Mouse (Mus musculus): ENCODE measurements around the gene Klk1b9. TPM values are rescaled to one million over a fixed set of nuclear protein-coding genes. Genes with fewer than 3 reads are reported as not detected.
"Not testable (repeated sequence)": the region's sequence is repeated elsewhere in the genome, so short reads cannot be mapped to it uniquely, and the experiment has no call there.

The Klk1b9 gene
- polyA plus RNA-seq (2015; fragmentation: Nextera tagmentation; extraction: Ambion mirVana), result not detected in 2 replicates

DNA sequence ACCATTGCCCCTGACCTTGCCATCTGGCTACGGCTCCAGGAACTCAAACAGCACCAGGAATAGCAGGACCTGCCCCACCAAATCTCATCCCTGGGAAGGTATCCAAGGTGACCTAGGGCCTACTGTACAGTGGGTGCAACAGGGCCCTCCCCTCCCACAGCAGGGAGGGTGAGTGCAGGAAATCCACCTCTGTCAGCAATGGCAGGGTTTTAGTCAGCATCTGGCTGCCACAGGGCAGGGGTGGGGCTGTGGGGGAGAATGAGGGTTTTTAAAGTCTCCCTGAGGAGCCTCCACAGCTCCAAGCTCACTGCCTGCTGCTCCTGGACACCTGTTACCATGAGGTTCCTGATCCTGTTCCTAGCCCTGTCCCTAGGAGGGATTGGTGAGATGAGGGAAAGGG is at the start of gene Klk1b9:
Gene Klk1b9 (plus strand): TSS at position 301 of the 400 bp plus-strand sequence.
- not testable (repeated sequence) for H3K9me3 ChIP-seq; H3K4me1 ChIP-seq (replicated peaks); H3K27ac ChIP-seq; H3K9ac ChIP-seq; H3K4me2 ChIP-seq; H3K36me3 ChIP-seq; H3K4me3 ChIP-seq; ATAC-seq (ENCODE audit: low FRiP score); H3K27me3 ChIP-seq
- 85% methylated on average over 1 of the region's 1 CpGs for WGBS

DNA sequence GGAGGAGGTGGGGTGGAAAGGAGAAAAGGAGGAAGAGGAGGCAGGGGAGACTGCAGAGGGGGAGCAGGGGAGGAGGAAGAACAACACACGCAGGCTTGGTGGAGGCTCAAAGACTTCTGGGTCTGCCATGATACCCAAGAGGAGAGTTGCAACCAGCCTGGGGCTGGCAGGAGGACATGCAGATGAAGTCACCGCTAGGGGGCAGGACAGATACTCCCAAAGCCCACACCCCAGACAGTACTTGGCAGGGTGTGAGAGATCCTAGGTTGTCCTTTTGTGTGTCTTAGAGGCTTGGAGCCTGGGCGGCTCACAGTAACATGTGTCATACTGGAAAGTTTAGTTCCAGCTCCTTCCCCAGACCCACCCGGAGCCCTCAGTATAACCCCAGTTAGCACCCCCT is 47.3 kb upstream of the Klk1b9 start:
- Histone ChIP-seq H3K27ac (no peak overlapping the region), H3K9me3 (no peaks in the 10 kb centered on the region), H3K9ac (no peak overlapping the region), H3K4me1 (replicated peaks) (no peaks in the 10 kb centered on the region), H3K36me3 (no peaks in the 10 kb centered on the region), H3K4me3 (no peak overlapping the region), H3K4me2 (no peak overlapping the region), H3K27me3 (no peaks in the 10 kb centered on the region)
- ATAC-seq (ENCODE audit: low FRiP score), result no peak
- 43% methylated on average over 4 of the region's 4 CpGs for WGBS

DNA sequence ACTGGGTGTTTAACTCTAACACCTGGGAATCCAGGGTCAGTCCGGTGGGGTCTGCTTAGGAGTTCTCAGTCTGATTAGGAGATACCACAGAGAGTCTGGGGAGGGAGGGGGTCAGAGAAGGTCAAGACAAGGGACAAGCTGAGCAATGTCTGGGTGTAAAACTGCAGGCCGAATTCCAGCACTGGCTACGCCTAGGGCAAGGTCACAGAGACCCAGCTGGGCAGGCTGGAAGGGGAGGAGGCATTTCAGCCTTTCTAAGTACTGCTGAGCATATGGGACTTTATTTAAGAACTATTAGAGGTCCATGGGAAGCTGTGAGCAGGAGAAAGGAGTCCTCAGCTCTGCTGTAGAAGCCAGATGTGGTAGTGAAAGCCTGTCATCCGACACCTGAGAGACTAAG is 43.5 kb upstream of the Klk1b9 start:
- no peaks in the 10 kb centered on the region for H3K4me1 ChIP-seq (replicated peaks)
- WGBS, result 67% methylated on average over 4 of the region's 4 CpGs
- no peaks in the 10 kb centered on the region for H3K9me3 ChIP-seq
- H3K4me3 ChIP-seq, result no peak overlapping the region
- no peak for ATAC-seq (ENCODE audit: low FRiP score)
- no peaks in the 10 kb centered on the region for H3K27me3 ChIP-seq
- H3K9ac ChIP-seq, result no peak overlapping the region
- no peak overlapping the region for H3K4me2 ChIP-seq
- H3K27ac ChIP-seq, result no peak overlapping the region
- no peaks in the 10 kb centered on the region for H3K36me3 ChIP-seq

DNA sequence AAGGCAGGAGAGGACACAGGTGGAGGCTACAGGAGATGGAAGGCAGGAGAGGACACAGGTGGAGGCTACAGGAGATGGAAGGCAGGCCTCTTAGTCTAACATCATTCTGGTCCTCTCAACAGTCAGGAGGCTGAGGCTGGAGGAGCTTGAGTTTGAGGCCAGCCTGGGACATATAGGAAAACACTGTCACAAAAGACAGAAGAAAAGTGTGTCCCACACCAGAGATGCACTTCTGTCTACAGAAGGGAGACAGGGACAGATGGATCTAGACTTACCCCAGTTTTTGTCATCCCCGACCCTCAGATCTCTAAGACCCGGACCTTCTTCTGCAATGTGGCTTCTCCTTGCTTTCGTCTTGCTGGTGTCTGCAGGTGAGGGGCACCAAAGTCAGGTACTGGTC is 42.4 kb upstream of the Klk1b9 start, which contains the start of gene Klk15:
Gene Klk15 (plus strand): TSS at position 301 of the 400 bp plus-strand sequence.
- Histone ChIP-seq H3K36me3 (no peaks in the 10 kb centered on the region), H3K9me3 (no peaks in the 10 kb centered on the region), H3K4me2 (no peak within 1 kb of the TSS), H3K9ac (no peak within 1 kb of the TSS), H3K27me3 (no peaks in the 10 kb centered on the region), H3K4me3 (no peak within 1 kb of the TSS), H3K4me1 (replicated peaks) (no peaks in the 10 kb centered on the region), H3K27ac (no peak within 1 kb of the TSS)
- 94% methylated on average over 3 of the region's 3 CpGs for WGBS
- no peak for ATAC-seq (ENCODE audit: low FRiP score)

DNA sequence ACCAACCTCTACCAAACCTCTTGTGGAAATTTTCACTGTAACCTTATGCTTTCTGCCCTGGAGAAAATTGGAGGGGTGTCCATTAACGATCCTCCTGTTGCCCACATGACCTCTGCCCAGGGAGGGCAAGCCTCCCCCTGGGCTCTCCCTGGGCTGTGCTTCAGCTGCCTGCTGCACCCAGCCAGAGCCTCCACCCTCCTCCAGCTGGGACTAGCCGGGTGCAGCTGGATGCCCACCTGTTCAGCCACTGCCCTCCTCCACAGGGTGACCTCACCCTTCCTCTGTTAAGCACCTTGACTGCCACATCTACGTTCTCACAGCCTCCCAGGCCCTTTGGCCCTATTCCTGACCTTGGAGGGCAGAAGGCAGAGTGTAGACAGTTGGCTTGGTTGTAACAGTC is 41.1 kb upstream of the Klk1b9 start:
- 70% methylated on average over 3 of the region's 3 CpGs for WGBS
- H3K27me3 ChIP-seq, result no peaks in the 10 kb centered on the region
- H3K36me3 ChIP-seq, result no peaks in the 10 kb centered on the region
- H3K4me1 ChIP-seq (replicated peaks), result no peaks in the 10 kb centered on the region
- no peak for ATAC-seq (ENCODE audit: low FRiP score)
- no peak overlapping the region for H3K9ac ChIP-seq
- H3K4me2 ChIP-seq, result no peak overlapping the region
- H3K9me3 ChIP-seq, result no peaks in the 10 kb centered on the region
- no peak overlapping the region for H3K27ac ChIP-seq
- no peak overlapping the region for H3K4me3 ChIP-seq

DNA sequence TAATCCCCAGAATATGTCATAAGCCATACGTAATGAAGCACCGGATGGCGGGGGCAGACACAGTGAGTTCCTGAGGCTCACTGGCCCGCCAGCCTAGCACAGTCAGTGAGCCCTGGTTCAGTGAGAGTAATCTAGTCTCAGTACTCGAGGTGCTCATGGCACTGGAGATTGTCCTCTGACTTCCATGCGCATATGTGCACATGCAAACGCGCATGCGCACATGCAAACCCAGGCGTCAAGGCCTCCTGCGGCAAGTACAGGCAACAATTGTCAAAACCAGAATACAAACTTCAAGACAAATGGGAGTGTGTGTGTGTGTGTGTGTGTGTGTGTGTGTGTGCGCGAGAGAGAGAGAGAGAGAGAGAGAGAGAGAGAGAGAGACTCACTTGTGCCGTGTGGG is 39.3 kb upstream of the Klk1b9 start:
- H3K4me3 ChIP-seq, result no peak overlapping the region
- no peak overlapping the region for H3K4me2 ChIP-seq
- H3K9ac ChIP-seq, result no peak overlapping the region
- WGBS, result 90% methylated on average over 14 of the region's 14 CpGs
- H3K27me3 ChIP-seq, result no peaks in the 10 kb centered on the region
- no peak for ATAC-seq (ENCODE audit: low FRiP score)
- H3K36me3 ChIP-seq, result no peaks in the 10 kb centered on the region
- H3K4me1 ChIP-seq (replicated peaks), result no peaks in the 10 kb centered on the region
- no peak overlapping the region for H3K27ac ChIP-seq
- H3K9me3 ChIP-seq, result no peaks in the 10 kb centered on the region

DNA sequence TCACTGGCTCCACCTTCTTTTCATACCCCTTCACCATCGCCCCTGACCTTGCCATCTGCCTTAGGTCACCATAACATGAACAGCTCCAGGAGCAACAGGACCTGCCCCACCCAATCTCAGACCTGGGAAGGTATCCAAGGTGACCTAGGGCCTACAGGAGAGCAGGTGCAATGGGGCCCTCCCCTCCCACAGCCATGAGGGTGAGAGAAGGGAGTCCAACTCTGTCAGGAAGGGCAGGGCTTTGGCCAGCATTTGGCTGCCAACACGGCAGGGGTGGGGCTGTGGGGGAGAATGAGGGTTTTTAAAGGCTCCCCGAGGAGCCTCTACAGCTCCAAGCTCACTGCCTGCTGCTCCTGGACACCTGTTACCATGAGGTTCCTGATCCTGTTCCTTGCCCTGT is 33.6 kb upstream of the Klk1b9 start:
- H3K27ac ChIP-seq; ATAC-seq (ENCODE audit: low FRiP score); H3K4me2 ChIP-seq; H3K36me3 ChIP-seq; H3K27me3 ChIP-seq; H3K4me1 ChIP-seq (replicated peaks); H3K4me3 ChIP-seq; H3K9ac ChIP-seq; H3K9me3 ChIP-seq: not testable (repeated sequence)
- 74% methylated on average over 3 of the region's 3 CpGs for WGBS

DNA sequence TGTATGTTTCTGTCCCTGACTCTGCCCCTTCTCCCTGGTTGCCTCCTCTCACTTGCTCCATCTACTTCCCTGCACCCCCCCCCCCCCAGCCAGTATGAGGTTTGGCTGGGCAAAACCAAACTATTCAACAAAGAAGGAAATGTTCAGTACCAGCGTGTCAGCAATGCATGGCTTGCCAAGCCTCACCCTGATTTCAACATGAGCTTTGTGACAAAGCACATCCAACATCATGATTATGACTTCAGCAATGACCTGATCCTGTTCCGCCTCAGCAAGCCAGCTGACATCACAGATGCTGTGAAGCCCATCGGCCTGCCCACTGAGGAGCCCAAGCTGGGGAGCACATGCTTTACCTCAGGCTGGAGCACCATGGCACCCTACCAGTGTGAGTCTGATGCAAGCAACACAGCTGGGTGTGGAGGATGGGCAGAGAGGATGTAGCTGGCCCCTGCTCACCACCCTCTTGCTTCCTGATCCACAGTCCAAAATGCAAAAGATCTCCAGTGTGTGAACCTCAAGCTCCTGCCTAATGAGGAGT is 31.1 kb upstream of the Klk1b9 start:
- no peaks in the 10 kb centered on the region for H3K4me1 ChIP-seq (replicated peaks)
- H3K9me3 ChIP-seq, result no peaks in the 10 kb centered on the region
- no peak overlapping the region for H3K27ac ChIP-seq
- no peak overlapping the region for H3K4me3 ChIP-seq
- ATAC-seq (ENCODE audit: low FRiP score), result no peak
- H3K4me2 ChIP-seq, result no peak overlapping the region
- no peaks in the 10 kb centered on the region for H3K36me3 ChIP-seq
- H3K27me3 ChIP-seq, result no peaks in the 10 kb centered on the region
- no peak overlapping the region for H3K9ac ChIP-seq
- 82% methylated on average over 3 of the region's 3 CpGs for WGBS

DNA sequence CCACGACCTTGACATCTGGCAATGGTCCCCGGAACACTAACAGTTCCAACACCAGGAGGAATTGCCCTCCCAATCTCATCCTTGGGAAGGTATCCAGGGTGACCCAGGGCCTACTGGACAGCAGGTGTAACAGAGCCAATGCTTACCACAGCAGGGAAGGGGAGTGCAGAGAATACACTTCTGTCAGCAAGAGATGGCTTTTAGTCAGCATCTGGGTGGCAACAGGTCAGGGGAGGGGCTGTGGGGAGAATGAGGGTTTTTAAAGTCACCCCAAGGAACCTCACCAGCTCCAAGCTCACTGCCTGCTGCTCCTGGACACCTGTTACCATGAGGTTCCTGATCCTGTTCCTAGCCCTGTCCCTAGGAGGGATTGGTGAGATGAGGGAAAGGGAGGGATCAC is 25.5 kb upstream of the Klk1b9 start, which contains the start of gene Klk1b8:
Gene Klk1b8 (plus strand): TSS at position 301 of the 400 bp plus-strand sequence.
- Histone ChIP-seq H3K4me3 (no peak within 1 kb of the TSS), H3K4me1 (replicated peaks) (no peaks in the 10 kb centered on the region), H3K36me3 (no peaks in the 10 kb centered on the region), H3K27me3 (no peaks in the 10 kb centered on the region), H3K27ac (no peak within 1 kb of the TSS), H3K9ac (no peak within 1 kb of the TSS), H3K9me3 (no peaks in the 10 kb centered on the region), H3K4me2 (no peak within 1 kb of the TSS)
- 84% methylated on average over 2 of the region's 2 CpGs for WGBS
- ATAC-seq (ENCODE audit: low FRiP score), result no peak

DNA sequence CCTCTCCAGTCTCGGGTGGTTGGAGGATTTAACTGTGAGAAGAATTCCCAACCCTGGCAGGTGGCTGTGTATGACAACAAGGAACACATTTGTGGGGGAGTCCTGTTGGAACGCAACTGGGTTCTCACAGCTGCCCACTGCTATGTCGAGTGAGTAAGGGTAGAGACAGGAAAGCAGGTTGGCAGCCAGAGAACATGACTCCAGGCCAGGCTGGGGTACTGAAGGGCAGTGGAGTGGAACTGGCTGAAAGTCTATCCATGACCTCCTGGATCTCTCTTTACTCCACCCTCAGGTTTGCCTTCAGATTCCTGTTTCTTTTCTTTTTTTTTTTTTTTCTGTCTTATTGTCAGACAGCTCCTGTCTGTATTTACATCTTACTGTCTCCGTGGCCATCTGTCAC is 23.2 kb upstream of the Klk1b9 start:
- no peaks in the 10 kb centered on the region for H3K4me1 ChIP-seq (replicated peaks)
- H3K4me2 ChIP-seq, result no peak overlapping the region
- H3K36me3 ChIP-seq, result no peaks in the 10 kb centered on the region
- H3K9ac ChIP-seq, result no peak overlapping the region
- no peaks in the 10 kb centered on the region for H3K27me3 ChIP-seq
- H3K4me3 ChIP-seq, result no peak overlapping the region
- no peak overlapping the region for H3K27ac ChIP-seq
- no peaks in the 10 kb centered on the region for H3K9me3 ChIP-seq
- 70% methylated on average over 4 of the region's 4 CpGs for WGBS
- ATAC-seq (ENCODE audit: low FRiP score), result no peak

DNA sequence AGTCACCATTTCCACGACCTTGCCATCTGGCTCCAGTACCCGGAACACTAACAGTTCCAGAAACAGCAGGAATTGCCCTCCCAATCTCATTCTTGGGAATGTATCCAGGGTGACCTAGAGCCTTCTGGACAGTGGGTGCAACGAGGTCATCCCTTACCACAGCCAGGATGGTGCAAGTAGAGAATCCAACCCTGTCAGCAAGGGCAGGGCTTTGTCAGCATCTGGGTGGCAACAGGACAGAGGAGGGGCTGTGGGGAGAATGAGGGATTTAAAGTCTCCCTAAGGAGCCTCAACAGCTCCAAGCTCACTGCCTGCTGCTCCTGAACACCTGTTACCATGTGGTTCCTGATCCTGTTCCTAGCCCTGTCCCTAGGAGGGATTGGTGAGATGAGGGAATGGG is 9.4 kb upstream of the Klk1b9 start, which contains the start of gene Klk1b1:
Gene Klk1b1 (plus strand): TSS at position 301 of the 400 bp plus-strand sequence.
- Histone ChIP-seq H3K4me1 (replicated peaks) (no peaks in the 10 kb centered on the region), H3K27ac (no peak within 1 kb of the TSS), H3K4me3 (no peak within 1 kb of the TSS), H3K9me3 (no peaks in the 10 kb centered on the region), H3K36me3 (no peaks in the 10 kb centered on the region), H3K4me2 (no peak within 1 kb of the TSS), H3K27me3 (no peaks in the 10 kb centered on the region), H3K9ac (no peak within 1 kb of the TSS)
- WGBS, result 65% methylated on average over 3 of the region's 3 CpGs
- no peak for ATAC-seq (ENCODE audit: low FRiP score)

DNA sequence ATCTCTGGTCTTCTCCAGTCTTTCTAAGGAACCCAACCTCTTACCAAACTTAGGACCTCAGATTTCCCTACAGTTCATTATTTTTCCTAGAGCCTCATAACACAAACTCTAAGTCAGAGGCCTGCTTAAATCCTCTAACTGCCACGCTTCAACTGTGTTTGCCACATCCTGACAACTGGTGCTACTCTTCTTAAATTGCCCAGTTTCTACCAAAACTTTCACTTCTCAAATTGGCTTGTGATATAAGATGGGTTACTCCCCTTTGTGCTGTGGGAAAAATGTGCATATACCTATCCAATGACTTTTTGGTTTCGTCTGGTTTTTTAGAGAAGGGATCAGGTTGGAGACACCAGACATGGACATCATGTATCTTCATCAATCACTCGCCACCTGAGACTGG is 8.8 kb upstream of the Klk1b9 start:
- H3K4me3 ChIP-seq, result no peak overlapping the region
- ATAC-seq (ENCODE audit: low FRiP score), result no peak
- no peak overlapping the region for H3K4me2 ChIP-seq
- H3K27me3 ChIP-seq, result no peaks in the 10 kb centered on the region
- H3K4me1 ChIP-seq (replicated peaks), result no peaks in the 10 kb centered on the region
- no peak overlapping the region for H3K9ac ChIP-seq
- 83% methylated on average over 3 of the region's 3 CpGs for WGBS
- no peaks in the 10 kb centered on the region for H3K36me3 ChIP-seq
- no peaks in the 10 kb centered on the region for H3K9me3 ChIP-seq
- H3K27ac ChIP-seq, result no peak overlapping the region

DNA sequence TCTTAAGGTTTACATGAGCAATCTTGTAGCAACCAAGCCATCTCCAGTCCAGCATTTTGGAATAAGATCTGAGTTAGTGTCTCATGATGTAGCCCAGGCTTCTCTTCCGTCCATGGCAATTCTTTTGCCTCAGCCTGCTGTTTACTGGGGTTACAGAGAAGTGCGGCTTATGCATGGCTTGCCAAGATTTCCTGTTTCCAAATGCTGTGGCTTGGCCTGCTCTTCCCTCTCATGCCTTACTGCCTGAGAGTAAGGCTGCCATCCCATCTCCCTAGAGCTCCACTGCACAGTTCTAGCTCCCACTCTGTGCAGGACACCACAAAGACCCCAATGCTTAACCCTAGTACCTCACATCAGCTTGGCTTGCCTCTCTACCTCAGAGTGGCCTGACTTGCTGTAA is 8.2 kb upstream of the Klk1b9 start:
- WGBS, result 88% methylated on average over 2 of the region's 2 CpGs
- Histone ChIP-seq H3K9ac (no peak overlapping the region), H3K4me2 (no peak overlapping the region), H3K27me3 (no peaks in the 10 kb centered on the region), H3K36me3 (no peaks in the 10 kb centered on the region), H3K9me3 (no peaks in the 10 kb centered on the region), H3K4me1 (replicated peaks) (no peaks in the 10 kb centered on the region), H3K4me3 (no peak overlapping the region), H3K27ac (no peak overlapping the region)
- ATAC-seq (ENCODE audit: low FRiP score), result no peak

All from hindbrain, embryonic 13.5 days (tissue).